Mouse (Mus musculus): ENCODE data around the gene Fam50a. TPM values are rescaled to one million over a fixed set of nuclear protein-coding genes. Genes with fewer than 3 reads are reported as not detected.

Fam50a gene
- polyA plus RNA-seq (2015; fragmentation: Nextera tagmentation; extraction: Ambion mirVana), result 38.3 and 51.4 TPM in 2 replicates

DNA sequence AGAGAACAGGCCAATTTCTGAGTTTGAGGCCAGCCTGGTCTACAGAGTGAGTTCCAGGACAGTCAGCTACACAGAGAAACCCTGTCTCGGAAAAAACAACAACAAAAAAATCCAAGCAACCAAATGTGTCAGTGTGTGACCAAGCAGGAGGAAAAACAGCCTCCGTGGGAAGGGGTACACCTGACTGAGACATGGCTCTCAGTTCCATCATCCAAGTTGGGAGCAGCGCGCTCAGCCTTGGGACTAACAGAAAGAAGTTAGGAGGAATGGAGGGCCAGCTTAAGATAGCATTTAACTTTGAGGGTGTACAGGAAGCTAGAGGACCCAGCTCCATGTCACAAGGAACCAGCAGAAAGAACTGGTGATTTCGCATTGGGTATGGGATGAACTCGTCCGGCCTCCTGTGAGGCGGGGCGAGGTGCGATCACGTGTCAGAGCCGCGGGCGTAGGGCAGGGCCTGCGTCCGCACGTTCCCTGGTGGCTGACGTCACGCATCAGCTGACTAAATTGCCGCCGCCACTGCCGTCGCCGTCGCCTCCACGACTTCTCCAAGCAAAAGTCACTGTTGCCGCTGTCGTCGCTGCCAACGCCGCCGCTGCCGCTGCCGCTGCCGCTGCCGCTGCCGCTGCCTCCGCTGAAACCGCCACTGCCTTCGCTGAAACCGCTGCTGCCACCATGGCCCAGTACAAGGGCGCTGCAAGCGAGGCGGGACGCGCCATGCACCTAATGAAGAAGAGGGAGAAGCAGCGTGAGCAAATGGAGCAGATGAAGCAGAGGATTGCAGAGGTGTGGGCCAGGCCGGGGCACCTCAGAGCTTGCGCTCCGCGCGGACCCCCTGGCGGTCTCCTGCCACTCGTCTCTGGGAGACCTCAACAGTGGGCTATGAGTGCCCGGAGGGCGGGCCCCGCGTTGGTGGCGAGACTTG, at the start of gene Fam50a:
Fam50a (plus strand) TSS at position 494 of the 925 bp plus-strand sequence.

GRCm38 (mm10) chrX:74270062-74270901, 42.6 kb upstream of the Fam50a start, which contains the start of gene Rpl10:
Gene Rpl10 (plus strand): TSS chrX:74270812.

DNA sequence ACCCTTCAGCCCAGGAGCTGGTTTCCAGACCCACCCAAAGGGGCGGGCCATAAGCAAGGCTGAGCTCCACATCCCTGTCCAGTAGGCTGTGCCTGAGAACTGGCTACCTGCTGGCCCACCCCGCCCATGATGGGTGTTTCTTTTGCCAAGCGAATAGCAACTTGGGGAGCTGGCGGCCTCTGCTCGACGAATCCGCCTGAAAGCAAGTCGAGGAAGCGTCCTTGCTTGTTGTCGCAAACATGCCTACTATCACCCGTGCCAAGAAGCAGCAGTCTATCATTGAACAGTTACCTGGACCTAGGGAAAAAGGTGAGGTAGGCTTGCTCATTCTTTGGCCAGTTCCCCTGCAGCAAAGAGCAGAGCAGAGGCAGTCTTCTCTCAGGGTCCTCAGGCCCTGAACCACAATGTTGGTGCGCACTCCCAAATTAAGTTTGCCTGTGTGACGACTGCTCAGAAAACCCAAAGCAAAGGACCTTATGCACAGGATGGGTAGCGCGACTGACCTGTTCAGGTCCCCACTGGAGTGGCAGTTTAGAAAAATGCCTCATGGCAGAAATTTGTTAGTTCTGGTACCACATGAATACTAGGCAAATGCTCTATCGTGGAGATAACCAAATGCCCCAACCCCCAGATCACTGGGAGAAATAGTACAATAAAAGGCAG, 31.0 kb upstream of the Fam50a start, which contains the start of the genes Taz and Dnase1l1:
Taz (plus strand) TSS at position 181 of the 663 bp plus-strand sequence.
Dnase1l1 (minus strand) TSS at position 606 of the 663 bp plus-strand sequence.

GRCm38 (mm10) chrX:74296538-74297448, 16.0 kb upstream of the Fam50a start, which contains the start of gene Atp6ap1:
Gene Atp6ap1 (plus strand): TSS chrX:74297097.

DNA sequence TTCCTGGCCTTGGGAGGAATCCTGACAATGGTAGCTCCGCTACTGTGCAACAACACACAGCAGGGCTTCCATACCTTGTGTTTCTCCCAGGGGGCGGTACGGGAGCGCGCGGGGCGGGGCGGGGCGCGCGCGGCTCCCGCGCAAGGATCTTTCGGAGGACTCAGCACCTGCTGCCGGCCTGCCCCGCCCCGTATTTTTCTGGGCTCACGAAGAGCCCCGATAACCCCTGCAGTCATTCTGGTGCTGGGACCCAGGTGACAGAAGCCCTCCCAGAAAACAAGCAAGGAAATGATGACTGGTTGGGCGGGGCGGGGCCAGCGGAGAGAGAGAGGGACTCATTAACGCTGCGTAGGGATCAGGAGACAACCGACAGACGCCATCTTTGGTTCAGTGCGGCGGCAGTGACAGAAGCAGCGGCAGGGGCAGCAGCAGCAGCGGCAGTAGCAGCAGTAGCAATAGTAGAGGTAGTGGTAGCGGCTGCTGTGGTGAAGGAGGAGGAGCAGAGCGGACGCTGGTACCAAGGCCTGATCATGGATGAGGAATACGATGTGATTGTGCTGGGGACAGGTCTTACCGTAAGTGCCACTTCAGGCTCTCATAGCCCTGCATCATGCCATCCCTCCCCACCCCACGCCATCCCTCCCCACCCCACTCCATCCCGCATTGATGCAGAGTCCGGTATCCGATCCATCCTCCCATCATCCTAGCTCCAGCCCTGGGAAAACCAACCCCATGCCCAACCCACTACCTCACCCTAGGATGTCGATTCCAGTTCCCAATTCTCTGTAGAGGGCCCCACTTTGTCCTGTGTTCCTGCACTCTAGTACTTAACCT, 7.7 kb upstream of the Fam50a start, which contains the start of gene Gdi1:
Gdi1 (plus strand) TSS at position 132 of the 834 bp plus-strand sequence.

DNA sequence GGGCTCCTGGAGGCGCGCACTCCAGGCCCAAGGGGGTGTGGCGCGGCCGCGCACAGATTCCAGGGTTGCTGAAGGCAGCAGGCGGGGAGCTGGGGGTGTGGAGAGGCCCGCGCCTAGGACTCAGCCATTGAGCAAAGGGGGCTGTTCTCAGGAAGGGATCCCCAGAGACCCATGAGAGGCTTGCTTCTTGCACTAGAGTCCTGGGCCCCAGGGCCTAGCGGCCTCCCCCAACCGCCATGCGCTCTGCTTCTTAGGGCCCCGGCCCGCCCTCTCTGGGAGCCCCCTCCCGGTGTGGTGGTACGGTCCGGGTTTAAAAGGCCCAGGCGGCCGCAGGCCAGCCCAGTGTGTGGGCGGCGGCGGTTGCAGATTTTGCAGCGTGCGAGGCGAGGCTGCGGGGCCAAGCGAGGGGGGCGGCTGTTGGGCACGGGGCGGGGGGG, 15.9 kb downstream of the Fam50a start, which contains the start of gene Plxna3:
Plxna3 (plus strand) TSS at position 342 of the 437 bp plus-strand sequence.

DNA sequence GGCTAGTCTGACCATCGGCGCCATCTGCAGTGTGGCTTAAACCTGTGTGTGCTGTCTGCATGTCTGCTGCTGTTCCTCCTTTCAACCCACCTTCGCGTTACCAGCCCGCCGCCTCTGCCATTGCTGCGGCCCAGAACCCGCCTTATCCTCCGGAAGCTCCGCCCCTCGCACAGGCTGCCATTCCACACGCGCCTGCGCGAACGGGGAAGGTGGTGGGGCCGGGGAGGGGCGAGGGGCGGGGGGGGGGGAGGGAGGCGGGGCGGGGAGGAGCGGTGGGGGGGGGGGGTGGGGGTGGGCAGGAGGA, 40.6 kb downstream of the Fam50a start, which contains the start of gene Lage3:
Lage3 (minus strand) TSS at position 152 of the 304 bp plus-strand sequence.

Small RNAs within 50 kb of the gene (microRNA-seq; reads per million reads assigned to microRNA genes)
- gene Mir7091 (ENCODE audit: borderline replicate concordance, insufficient number of aligned reads) (not detected), gene Mir7092 (ENCODE audit: borderline replicate concordance, insufficient number of aligned reads) (1.8 reads per million)

Other genes with a start within 250 kb of the Fam50a start
- gene Opn1mw, start 185.6 kb upstream of the Fam50a start, polyA plus RNA-seq (2015; fragmentation: Nextera tagmentation; extraction: Ambion mirVana), result 0.25 TPM in 1 of 2 replicates, not detected in the other
- gene Mecp2, start 177.7 kb upstream of the Fam50a start, polyA plus RNA-seq (2015; fragmentation: Nextera tagmentation; extraction: Ambion mirVana), result 5.3 and 10.1 TPM in 2 replicates
- gene Tex28, start 145.2 kb upstream of the Fam50a start, polyA plus RNA-seq (2015; fragmentation: Nextera tagmentation; extraction: Ambion mirVana), result not detected in 2 replicates
- not detected in 2 replicates for gene Tktl1, start 135.8 kb upstream of the Fam50a start, polyA plus RNA-seq (2015; fragmentation: Nextera tagmentation; extraction: Ambion mirVana)
- gene Flna, start 63.2 kb upstream of the Fam50a start, polyA plus RNA-seq (2015; fragmentation: Nextera tagmentation; extraction: Ambion mirVana), result 59.1 and 60.0 TPM in 2 replicates
- gene Emd, start 58.3 kb upstream of the Fam50a start, polyA plus RNA-seq (2015; fragmentation: Nextera tagmentation; extraction: Ambion mirVana), result 12.4 and 12.5 TPM in 2 replicates
- gene Rpl10, start 42.2 kb upstream of the Fam50a start, polyA plus RNA-seq (2015; fragmentation: Nextera tagmentation; extraction: Ambion mirVana), result 795 and 803 TPM in 2 replicates
- gene Taz, start 31.1 kb upstream of the Fam50a start, polyA plus RNA-seq (2015; fragmentation: Nextera tagmentation; extraction: Ambion mirVana), result 63.7 and 108 TPM in 2 replicates
- gene Dnase1l1, start 30.7 kb upstream of the Fam50a start, polyA plus RNA-seq (2015; fragmentation: Nextera tagmentation; extraction: Ambion mirVana), result 19.2 and 21.0 TPM in 2 replicates
- gene Atp6ap1, start 15.9 kb upstream of the Fam50a start, polyA plus RNA-seq (2015; fragmentation: Nextera tagmentation; extraction: Ambion mirVana), result 107 and 140 TPM in 2 replicates
- 158 and 175 TPM in 2 replicates for gene Gdi1, start 8.0 kb upstream of the Fam50a start, polyA plus RNA-seq (2015; fragmentation: Nextera tagmentation; extraction: Ambion mirVana)
- 4.2 and 6.4 TPM in 2 replicates for gene Plxna3, start 16.0 kb downstream of the Fam50a start, polyA plus RNA-seq (2015; fragmentation: Nextera tagmentation; extraction: Ambion mirVana)
- 150 and 170 TPM in 2 replicates for gene Lage3, start 40.6 kb downstream of the Fam50a start, polyA plus RNA-seq (2015; fragmentation: Nextera tagmentation; extraction: Ambion mirVana)
- gene Ubl4a, start 60.2 kb downstream of the Fam50a start, polyA plus RNA-seq (2015; fragmentation: Nextera tagmentation; extraction: Ambion mirVana), result 61.6 and 67.4 TPM in 2 replicates
- gene Slc10a3, start 60.3 kb downstream of the Fam50a start, polyA plus RNA-seq (2015; fragmentation: Nextera tagmentation; extraction: Ambion mirVana), result 15.6 and 28.1 TPM in 2 replicates
- 27.4 and 32.8 TPM in 2 replicates for gene Fam3a, start 80.2 kb downstream of the Fam50a start, polyA plus RNA-seq (2015; fragmentation: Nextera tagmentation; extraction: Ambion mirVana)
- 12.7 and 15.7 TPM in 2 replicates for gene Ikbkg, start 80.3 kb downstream of the Fam50a start, polyA plus RNA-seq (2015; fragmentation: Nextera tagmentation; extraction: Ambion mirVana)
- gene G6pdx, start 116.2 kb downstream of the Fam50a start, polyA plus RNA-seq (2015; fragmentation: Nextera tagmentation; extraction: Ambion mirVana), result 34.2 and 68.2 TPM in 2 replicates
- 0.28 TPM in 1 of 2 replicates, not detected in the other for gene Gm6880, start 168.4 kb downstream of the Fam50a start, polyA plus RNA-seq (2015; fragmentation: Nextera tagmentation; extraction: Ambion mirVana)

All from adrenal gland, postnatal 0 days (tissue).